Mouse (Mus musculus) hindbrain, embryonic 11.5 days (tissue): Measurements from ENCODE around the gene Stac2. TPM values are rescaled to one million over a fixed set of nuclear protein-coding genes. Genes with fewer than 3 reads are reported as not detected.
A peak's percentile ranks its signal among the peaks of the same experiment; 100 is the strongest.

ENCODE experiments used
- ATAC-seq: fragments of 200-750 bp; cut with Nextera tagmentation; 2 replicates; pipeline ENCODE4 v1.8.0; 2017; ENCODE audit warnings: mild to moderate bottlenecking, moderate TSS enrichment, moderate library complexity; ENCODE audit not compliant: low FRiP score
- DNase-seq: peaks from one replicate; pipeline ENCODE4 v3.0.0-alpha.2; 2015; ENCODE audit warnings: low spot score
- H3K27ac ChIP-seq: fragments of 300-500 bp; sonication (generic); 2 replicates; pipeline ENCODE4 v1.5.1; 2014; ENCODE audit warnings: mild to moderate bottlenecking, low read depth, low read length
- H3K27me3 ChIP-seq: fragments of 300-500 bp; sonication (generic); 2 replicates; pipeline ENCODE4 v1.6.1; 2014; ENCODE audit warnings: mild to moderate bottlenecking, low read length, moderate library complexity, mixed read lengths; ENCODE audit not compliant: control insufficient read depth, insufficient read depth
- H3K36me3 ChIP-seq: fragments of 300-500 bp; sonication (generic); 2 replicates; pipeline ENCODE4 v1.6.1; 2014; ENCODE audit warnings: mild to moderate bottlenecking, low read length, moderate library complexity, mixed read lengths; ENCODE audit not compliant: control insufficient read depth, insufficient read depth
- H3K4me1 ChIP-seq: fragments of 300-500 bp; sonication (generic); replicated peaks from 2 replicates; pipeline ENCODE4 v1.6.1; 2014; ENCODE audit warnings: low read length, mixed read lengths; ENCODE audit not compliant: control insufficient read depth, insufficient read depth
- H3K4me2 ChIP-seq: fragments of 300-500 bp; sonication (generic); replicated peaks from 2 replicates; pipeline ENCODE4 v1.6.1; 2014; ENCODE audit warnings: mild to moderate bottlenecking, low read depth, low read length
- H3K4me3 ChIP-seq: fragments of 300-500 bp; sonication (generic); 2 replicates; pipeline ENCODE4 v1.5.1; 2014; ENCODE audit warnings: low read depth, low read length
- H3K9ac ChIP-seq: fragments of 300-500 bp; sonication (generic); 2 replicates; pipeline ENCODE4 v1.6.1; 2014; ENCODE audit warnings: low read depth, low read length
- H3K9me3 ChIP-seq: fragments of 300-500 bp; sonication (generic); 2 replicates; pipeline ENCODE4 v1.6.1; 2016; ENCODE audit warnings: low read length; ENCODE audit not compliant: control insufficient read depth
- WGBS: fragments of 180-500 bp; shearing (Covaris S2); extraction: QIAGEN DNeasy Blood & Tissue Kit; methylation state at CpG from one replicate; pipeline ENCODE4 v1.1.7; 2014; 5-methylcytosine and 5-hydroxymethylcytosine counted together
- polyA plus RNA-seq: library from polyadenylated mRNA; unstranded; fragments of >200 nt; fragmentation: Nextera tagmentation; extraction: Ambion mirVana; gene quantifications from 2 replicates; pipeline ENCODE4 v1.2.1, GENCODE M21; 2014

The Stac2 gene
- polyA plus RNA-seq, 1 experiment from 2014 or later: 1.4 TPM

GRCm38 (mm10) chr11:98045596-98045995 is 7.7 kb downstream of the Stac2 start:
- Histone ChIP-seq H3K4me2 (no peak overlapping the region), H3K4me3 (no peak overlapping the region), H3K27me3 (peaks cover 2% of the 10 kb centered on the region), H3K4me1 (no peaks in the 10 kb centered on the region), H3K27ac (no peak overlapping the region), H3K9me3 (no peaks in the 10 kb centered on the region), H3K36me3 (no peaks in the 10 kb centered on the region), H3K9ac (no peak overlapping the region)
- ATAC-seq (no peak), DNase-seq (no peak)
- WGBS: 60% methylated on average over 4 of the region's 4 CpGs

- H3K27me3 ChIP-seq: no peaks in the 10 kb centered on the region; the same call in 1 of the 2 replicates
- no peak for ATAC-seq
- no peak overlapping the region for H3K4me2 ChIP-seq
- H3K9me3 ChIP-seq: no peaks in the 10 kb centered on the region
- H3K36me3 ChIP-seq: no peaks in the 10 kb centered on the region
- H3K4me3 ChIP-seq: no peak overlapping the region
- no peak overlapping the region for H3K9ac ChIP-seq
- H3K27ac ChIP-seq: no peak overlapping the region
- no peaks in the 10 kb centered on the region for H3K4me1 ChIP-seq
- DNase-seq: no peak
- 68% methylated on average over 5 of the region's 5 CpGs for WGBS
These were observed 9.2 kb downstream of the Stac2 start for GRCm38 (mm10) chr11:98044074-98044473.

DNA sequence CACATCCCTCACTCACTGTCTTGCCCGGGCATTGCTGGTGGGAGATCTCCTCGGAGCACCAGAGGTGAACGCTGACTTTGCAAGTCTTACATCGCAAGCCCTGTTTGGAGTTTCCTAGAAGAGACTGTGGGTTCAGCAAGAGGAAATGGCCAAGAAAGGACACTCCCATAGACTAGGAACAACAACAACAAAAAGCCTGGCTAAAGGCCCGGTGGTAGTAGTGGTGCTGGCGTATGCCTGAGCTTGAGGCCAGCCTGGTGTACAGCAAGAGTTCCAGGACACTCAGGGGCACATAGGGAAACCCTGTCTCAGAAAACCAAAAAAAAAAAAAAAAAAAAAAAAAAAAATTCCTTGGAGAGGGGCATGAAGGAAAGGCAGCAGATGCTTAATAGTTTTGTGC is 10.5 kb downstream of the Stac2 start:
- Histone ChIP-seq H3K4me3 (no peak overlapping the region), H3K9me3 (no peaks in the 10 kb centered on the region), H3K27ac (no peak overlapping the region), H3K27me3 (no peaks in the 10 kb centered on the region; the same call in 1 of the 2 replicates), H3K9ac (no peak overlapping the region), H3K4me1 (no peaks in the 10 kb centered on the region), H3K36me3 (no peaks in the 10 kb centered on the region), H3K4me2 (no peak overlapping the region)
- 87% methylated on average over 6 of the region's 6 CpGs for WGBS
- DNase-seq (no peak), ATAC-seq (no peak)

DNA sequence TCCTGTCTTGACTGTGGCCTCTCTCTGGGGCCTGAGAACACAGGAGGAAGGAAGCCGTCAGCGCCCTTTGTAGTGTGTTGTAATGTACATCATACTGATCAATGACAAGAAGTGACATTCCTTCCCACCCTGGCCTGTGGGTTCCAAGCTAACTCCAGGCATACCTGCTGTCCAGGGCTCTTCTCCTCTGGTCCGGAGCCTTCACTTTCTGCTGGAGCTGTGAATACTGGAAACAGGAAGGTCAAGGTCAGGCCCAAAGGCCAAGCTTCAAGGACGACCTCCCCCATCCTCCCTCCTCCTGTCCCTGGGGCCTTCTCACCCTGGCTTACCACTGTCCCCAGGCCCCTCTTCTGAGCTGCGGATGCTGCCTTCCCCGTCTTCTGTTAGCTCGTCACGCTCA is 12.3 kb downstream of the Stac2 start:
- Histone ChIP-seq H3K27ac (no peak overlapping the region), H3K9ac (no peak overlapping the region), H3K27me3 (peaks cover 6% of the 10 kb centered on the region; the same call in 1 of the 2 replicates), H3K9me3 (no peaks in the 10 kb centered on the region), H3K4me2 (no peak overlapping the region), H3K4me3 (no peak overlapping the region), H3K36me3 (no peaks in the 10 kb centered on the region), H3K4me1 (peaks cover 6% of the 10 kb centered on the region)
- DNase-seq (no peak), ATAC-seq (no peak)
- WGBS: 63% methylated on average over 8 of the region's 8 CpGs

DNA sequence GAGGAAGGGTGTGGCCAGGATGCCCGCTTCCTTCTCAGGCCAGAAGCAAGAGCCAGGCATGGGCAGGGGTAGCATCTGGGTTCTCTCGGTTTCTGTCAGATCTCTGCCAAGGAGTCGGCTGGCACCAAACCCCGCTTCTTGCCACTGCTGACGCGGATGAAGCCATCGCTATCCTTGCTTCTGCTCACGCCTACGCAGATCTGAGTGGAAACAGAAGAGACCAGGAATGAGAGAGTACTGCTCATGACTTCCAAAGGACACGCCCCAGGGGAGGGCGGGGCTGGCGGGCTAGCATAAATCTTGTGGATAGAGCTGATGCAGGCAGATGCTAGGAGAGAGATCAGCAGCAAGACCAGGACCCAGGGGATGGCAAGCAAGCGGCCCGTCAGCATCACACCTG is 15.4 kb downstream of the Stac2 start:
- H3K4me1 ChIP-seq: peaks cover 7% of the 10 kb centered on the region
- no peak overlapping the region for H3K27ac ChIP-seq
- DNase-seq: no peak
- H3K4me3 ChIP-seq: no peak overlapping the region
- H3K9ac ChIP-seq: no peak overlapping the region
- H3K4me2 ChIP-seq: no peak overlapping the region
- no peak for ATAC-seq
- WGBS: 65% methylated on average over 14 of the region's 14 CpGs
- no peaks in the 10 kb centered on the region for H3K9me3 ChIP-seq
- H3K36me3 ChIP-seq: no peaks in the 10 kb centered on the region
- peaks cover 6% of the 10 kb centered on the region; the same call in 1 of the 2 replicates for H3K27me3 ChIP-seq

- ATAC-seq (peak; percentile 56), DNase-seq (peak; percentile 77)
- under 1% methylated on average over 26 of the region's 27 CpGs for WGBS
- Histone ChIP-seq H3K27me3 (peaks cover 6% of the 10 kb centered on the region; the same call in 1 of the 2 replicates), H3K27ac (0 out of 2 replicates have a peak overlapping the region, but pooled peaks have one; percentile 25), H3K4me1 (peaks cover 7% of the 10 kb centered on the region), H3K4me2 (peak overlapping the region; percentile 74), H3K36me3 (0 out of 2 replicates have a peak, but pooled peaks cover 1% of the 10 kb centered on the region), H3K9ac (peak overlapping the region; percentile 44; the same call in 1 of the 2 replicates), H3K9me3 (no peaks in the 10 kb centered on the region), H3K4me3 (peak overlapping the region; percentile 34)
These were observed 17.3 kb downstream of the Stac2 start for GRCm38 (mm10) chr11:98035977-98036377.

GRCm38 (mm10) chr11:98034840-98035239 is 18.4 kb downstream of the Stac2 start:
- Histone ChIP-seq H3K9ac (no peak overlapping the region), H3K27ac (peak overlapping the region; percentile 53; the same call in 1 of the 2 replicates), H3K9me3 (no peaks in the 10 kb centered on the region), H3K36me3 (0 out of 2 replicates have a peak, but pooled peaks cover 7% of the 10 kb centered on the region), H3K4me2 (no peak overlapping the region), H3K27me3 (peaks cover 6% of the 10 kb centered on the region; the same call in 1 of the 2 replicates), H3K4me1 (peaks cover 7% of the 10 kb centered on the region), H3K4me3 (no peak overlapping the region)
- DNase-seq (peak; percentile 66), ATAC-seq (peak; percentile 41)
- 26% methylated on average over 4 of the region's 4 CpGs for WGBS

GRCm38 (mm10) chr11:98034061-98034460 is 19.2 kb downstream of the Stac2 start:
- DNase-seq (no peak), ATAC-seq (no peak)
- WGBS: 86% methylated on average over 5 of the region's 5 CpGs
- no peak overlapping the region for H3K27ac ChIP-seq
- no peak overlapping the region for H3K4me2 ChIP-seq
- no peak overlapping the region for H3K9ac ChIP-seq
- H3K4me3 ChIP-seq: no peak overlapping the region
- no peaks in the 10 kb centered on the region for H3K9me3 ChIP-seq
- H3K36me3 ChIP-seq: 0 out of 2 replicates have a peak, but pooled peaks cover 7% of the 10 kb centered on the region
- H3K4me1 ChIP-seq: peaks cover 7% of the 10 kb centered on the region
- peaks cover 6% of the 10 kb centered on the region; the same call in 1 of the 2 replicates for H3K27me3 ChIP-seq

GRCm38 (mm10) chr11:98031443-98031770 is 21.9 kb downstream of the Stac2 start:
- no peak overlapping the region for H3K4me2 ChIP-seq
- H3K9ac ChIP-seq: no peak overlapping the region
- peak; percentile 17; the same call in 1 of the 2 replicates for ATAC-seq
- peak; percentile 93 for DNase-seq
- H3K4me1 ChIP-seq: peaks cover 5% of the 10 kb centered on the region
- no peak overlapping the region for H3K27ac ChIP-seq
- H3K4me3 ChIP-seq: no peak overlapping the region
- H3K9me3 ChIP-seq: no peaks in the 10 kb centered on the region
- no peaks in the 10 kb centered on the region for H3K27me3 ChIP-seq
- peaks cover 10% of the 10 kb centered on the region; the same call in 1 of the 2 replicates for H3K36me3 ChIP-seq
- 11% methylated on average over 5 of the region's 5 CpGs for WGBS
